Mouse (Mus musculus) gastrocnemius, postnatal 36 days (tissue): ENCODE measurements at regions not wholly inside any gene's neighbourhood (a gene's known extent, or its start where the extent isn't known, plus 50 kb on each side); places are given as distances from the start of the nearest gene placed in this dataset.
A peak's percentile ranks its signal among the peaks of the same experiment; 100 is the strongest.

Source experiments
- DNase-seq, 2 experiments: peaks; one replicate each; pipeline ENCODE4 v3.0.0; 2022
- intact Hi-C: fragments of 180-260 bp; cut with DNase I; formaldehyde crosslinking; loops from one replicate; pipeline ENCODE4 v1.15.1; 2025

GRCm38 (mm10) chr8:46898697-46899445 is 87.8 kb upstream of the Enpp6 start:
- DNase-seq = no peak
- intact Hi-C loops = no loop called here

GRCm38 (mm10) chr8:46900826-46901225 is 85.9 kb upstream of the Enpp6 start:
- intact Hi-C loops = no loop called here
- no peak for DNase-seq

- no peak for DNase-seq
- intact Hi-C loops = no loop called here
Measured at GRCm38 (mm10) chr8:46904731-46905130, 82.0 kb upstream of the Enpp6 start.

- DNase-seq = no peak
- intact Hi-C loops = no loop called here
Measured at GRCm38 (mm10) chr8:46907390-46907789, 79.3 kb upstream of the Enpp6 start.

GRCm38 (mm10) chr8:46908186-46908585 is 78.5 kb upstream of the Enpp6 start:
- intact Hi-C loops = no loop called here
- DNase-seq = no peak

- intact Hi-C loops = no loop called here
- DNase-seq = no peak
Measured at GRCm38 (mm10) chr8:46913956-46914355, 72.7 kb upstream of the Enpp6 start.

- intact Hi-C loops = no loop called here
- DNase-seq = no peak
Measured at GRCm38 (mm10) chr8:46920071-46920470, 66.6 kb upstream of the Enpp6 start.

- DNase-seq = no peak
- intact Hi-C loops = no loop called here
Measured at GRCm38 (mm10) chr8:46921075-46921474, 65.6 kb upstream of the Enpp6 start.

- intact Hi-C loops = no loop called here
- DNase-seq = no peak
Measured at GRCm38 (mm10) chr8:46921585-46921984, 65.1 kb upstream of the Enpp6 start.

- DNase-seq = no peak
Measured at GRCm38 (mm10) chr8:46924787-46925548, 61.7 kb upstream of the Enpp6 start.

GRCm38 (mm10) chr8:46928718-46929117 is 58.0 kb upstream of the Enpp6 start:
- intact Hi-C loops = no loop called here
- DNase-seq = no peak

More at GRCm38 (mm10) chr8:46924787-46925548, 61.7 kb upstream of the Enpp6 start:
- intact Hi-C loops = no loop called here

- DNase-seq = no peak
- intact Hi-C loops = no loop called here
Measured at GRCm38 (mm10) chr8:46929678-46930077, 57.0 kb upstream of the Enpp6 start.

GRCm38 (mm10) chr8:46931267-46931666 is 55.4 kb upstream of the Enpp6 start:
- DNase-seq = no peak
- intact Hi-C loops = no loop called here

- no peak for DNase-seq
- intact Hi-C loops = no loop called here
Measured at GRCm38 (mm10) chr8:46933256-46933655, 53.4 kb upstream of the Enpp6 start.

- DNase-seq = no peak
Measured at GRCm38 (mm10) chr8:46934254-46934653, 52.4 kb upstream of the Enpp6 start.

GRCm38 (mm10) chr8:46934898-46935297 is 51.8 kb upstream of the Enpp6 start:
- DNase-seq = peak; percentile 50 to 55
- intact Hi-C loops = loop anchor here (5.0 kb wide), 1 partner anchor 198 kb away; the partner anchor contains the start of gene Irf2

More at GRCm38 (mm10) chr8:46934254-46934653, 52.4 kb upstream of the Enpp6 start:
- intact Hi-C loops = no loop called here

- DNase-seq = no peak
- intact Hi-C loops = loop anchor here (5.0 kb wide), 1 partner anchor 199 kb away; the partner anchor contains the start of gene Irf2
Measured at GRCm38 (mm10) chr8:46936039-46936438, 50.6 kb upstream of the Enpp6 start.
